Mouse (Mus musculus): Measurements from ENCODE around the gene Gna15.
A peak's percentile ranks its signal among the peaks of the same experiment; 100 is the strongest.

- TF ChIP-seq EP300 (IDR thresholded peaks at IDR 0.05; ENCODE audit: insufficient read depth, low read depth, low read length): no peak
- peak; percentile 17 for TF ChIP-seq CTCF (IDR thresholded peaks at IDR 0.05; ENCODE audit: low read depth, low read length)
Observed at GRCm38 (mm10) chr10:81513798-81514197, 10.2 kb downstream of the Gna15 start.

All from ES-Bruce4 (cell line).